Comparison of ENCODE assay signal across 19 mouse cellular contexts in the genomic region with DNA sequence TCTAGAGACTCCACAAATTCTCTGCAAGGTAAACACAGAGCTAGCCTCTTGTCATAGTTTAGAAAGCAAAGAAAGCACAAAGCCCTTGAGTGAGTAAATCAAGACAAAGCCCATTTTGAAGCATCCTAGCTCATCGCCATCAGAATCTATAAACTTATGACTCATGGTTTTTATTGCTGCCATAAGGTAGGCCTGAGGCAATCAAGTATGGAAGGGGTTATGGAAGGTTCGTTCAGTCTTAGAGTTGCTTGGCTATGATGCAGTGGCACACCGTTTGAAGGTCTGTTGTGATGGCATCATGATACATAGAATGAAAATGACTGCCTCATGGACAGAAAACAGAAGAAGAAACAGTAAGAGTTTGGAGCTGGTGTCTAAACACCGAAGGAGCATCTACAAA.
"Had no signal": no experiment of that assay in that cellular context is flagged by ENCODE, and none has a peak within 500 bp of the region (broad histone marks: within the 10 kb centered on the region; RNA-seq: fewer than 3 reads in every experiment).

No protein-coding gene starts in this region.

- H3K9me3 ChIP-seq: midbrain, embryonic 10.5 days; midbrain, embryonic 12.5 days; neural tube, embryonic 13.5 days; neural tube, embryonic 15.5 days had no signal

- H3K4me1 ChIP-seq: midbrain, embryonic 10.5 days; midbrain, embryonic 12.5 days; neural tube, embryonic 13.5 days; neural tube, embryonic 15.5 days had no signal

- H3K4me2 ChIP-seq: lung, embryonic 14.5 days; midbrain, embryonic 12.5 days; neural tube, embryonic 13.5 days; neural tube, embryonic 15.5 days had no signal

- ATAC-seq: midbrain, embryonic 16.5 days had no signal

- H3K9ac ChIP-seq: lung, embryonic 14.5 days; midbrain, embryonic 12.5 days; neural tube, embryonic 13.5 days; neural tube, embryonic 15.5 days had no signal

- H3K36me3 ChIP-seq: midbrain, embryonic 10.5 days; midbrain, embryonic 12.5 days; neural tube, embryonic 13.5 days; neural tube, embryonic 15.5 days had no signal

- H3K4me3 ChIP-seq: midbrain, embryonic 10.5 days; midbrain, embryonic 12.5 days; myocyte; neural tube, embryonic 13.5 days; neural tube, embryonic 15.5 days had no signal

- H3K27me3 ChIP-seq: midbrain, embryonic 12.5 days; neural tube, embryonic 13.5 days; neural tube, embryonic 15.5 days had no signal

- DNase-seq: lung, adult 18-20 months; lung, embryonic 14.5 days; lung, postnatal 10 days; lung, postnatal 4 days; midbrain, embryonic 14.5 days; retina, postnatal 1 day; right cerebral cortex, adult 18-20 months; right cerebral cortex, postnatal 25 days; right cerebral cortex, postnatal 4 days; spleen, adult 18-20 months; thymus, adult 18-20 months; thymus, postnatal 14 days; thymus, postnatal 36 days had no signal

- H3K27ac ChIP-seq: midbrain, embryonic 10.5 days; midbrain, embryonic 12.5 days; neural tube, embryonic 13.5 days; neural tube, embryonic 15.5 days had no signal
